Mouse (Mus musculus): ENCODE results near the gene Cdk6. TPM values are rescaled to one million over a fixed set of nuclear protein-coding genes. Genes with fewer than 3 reads are reported as not detected.
"Not testable (repeated sequence)": the region's sequence is repeated elsewhere in the genome, so short reads cannot be mapped to it uniquely, and the experiment has no call there.

Gene Cdk6
- polyA plus RNA-seq, 1 experiment from 2014 or later = 21.8 TPM

DNA sequence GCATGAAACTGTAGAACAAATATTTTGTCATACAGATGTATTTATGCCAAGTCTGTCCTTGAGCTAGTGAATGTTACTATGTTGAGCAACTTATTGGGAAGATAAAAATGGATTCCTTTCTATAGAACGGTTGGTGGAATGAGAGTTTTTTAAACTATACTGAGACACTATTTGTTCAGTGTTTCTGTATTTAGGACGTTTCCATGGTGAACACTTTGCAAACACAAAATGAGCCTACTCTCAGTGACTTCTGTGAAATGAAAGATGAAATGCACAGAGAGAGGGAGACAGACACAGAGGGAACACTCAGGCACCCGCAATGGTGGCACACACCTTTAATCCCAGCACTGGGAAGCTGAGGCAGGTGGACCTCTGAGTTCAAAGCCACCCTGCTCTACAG is 51.6 kb downstream of the Cdk6 start:
- H3K27me3 ChIP-seq = no peaks in the 10 kb centered on the region
- CTCF ChIA-PET = no interaction called here
- no peak for ATAC-seq
- TF ChIP-seq CTCF (IDR thresholded peaks at IDR 0.05) = no peak
- POLR2A ChIA-PET = no interaction called here
- in situ Hi-C loops (cut with MboI; ENCODE audit: low pct_unique_long_range_greater_than_20kb) = no loop called here
- no peak for DNase-seq (ENCODE audit: low read depth, low spot score)

DNA sequence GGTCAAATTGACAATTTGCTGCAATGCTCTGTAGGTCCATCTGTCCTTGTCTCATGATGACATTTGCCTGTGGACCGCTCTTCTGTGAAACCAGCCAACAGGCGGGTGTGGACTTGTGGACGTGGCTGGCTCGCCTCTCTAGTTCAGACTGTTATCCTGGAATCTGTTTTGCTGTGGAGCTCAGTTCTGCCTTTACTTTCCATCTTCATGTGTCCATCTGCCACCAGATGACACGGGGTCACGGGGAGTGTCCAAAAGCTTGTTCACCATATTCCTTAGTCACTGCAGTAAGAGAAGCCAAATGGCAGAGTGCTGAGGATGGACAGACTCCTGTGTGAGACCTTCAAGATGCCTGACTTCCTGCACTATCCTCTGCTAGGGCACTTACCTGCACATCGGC is 52.9 kb downstream of the Cdk6 start:
- no peak for ATAC-seq
- in situ Hi-C loops (cut with MboI; ENCODE audit: low pct_unique_long_range_greater_than_20kb) = no loop called here
- CTCF ChIA-PET = interaction anchor here (0.9 kb wide), 1 partner anchor 12 kb away, joined by 3 read pairs; no protein-coding TSS in a partner anchor

DNA sequence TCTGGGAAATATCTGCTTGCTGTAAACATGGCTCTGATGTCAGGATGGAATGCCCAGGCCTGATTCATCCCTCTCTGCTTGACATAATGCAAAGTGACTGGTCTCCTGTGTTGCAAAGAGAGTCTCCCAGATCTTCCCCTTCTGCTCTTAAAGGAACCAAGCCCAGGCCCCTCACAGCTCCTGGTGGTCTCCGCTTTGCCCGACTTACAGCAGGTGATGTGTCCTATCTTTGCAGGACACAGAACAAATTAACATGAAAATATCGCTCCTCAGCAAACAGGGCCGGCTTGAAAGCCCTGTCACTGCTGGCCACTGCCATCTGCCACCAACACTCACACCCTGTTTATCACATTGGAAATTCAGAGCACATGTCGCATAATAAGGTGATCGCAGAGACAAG is 53.7 kb downstream of the Cdk6 start:
- H3K27me3 ChIP-seq = no peaks in the 10 kb centered on the region
- no peak for DNase-seq (ENCODE audit: low read depth, low spot score)
- CTCF ChIA-PET = no interaction called here
- POLR2A ChIA-PET = no interaction called here
- no peak for ATAC-seq
- in situ Hi-C loops (cut with MboI; ENCODE audit: low pct_unique_long_range_greater_than_20kb) = no loop called here
- TF ChIP-seq CTCF (IDR thresholded peaks at IDR 0.05) = no peak

More for the DNA sequence above, 52.9 kb downstream of the Cdk6 start:
- no peaks in the 10 kb centered on the region for H3K27me3 ChIP-seq
- no peak for DNase-seq (ENCODE audit: low read depth, low spot score)
- POLR2A ChIA-PET = no interaction called here
- TF ChIP-seq CTCF (IDR thresholded peaks at IDR 0.05) = no peak

DNA sequence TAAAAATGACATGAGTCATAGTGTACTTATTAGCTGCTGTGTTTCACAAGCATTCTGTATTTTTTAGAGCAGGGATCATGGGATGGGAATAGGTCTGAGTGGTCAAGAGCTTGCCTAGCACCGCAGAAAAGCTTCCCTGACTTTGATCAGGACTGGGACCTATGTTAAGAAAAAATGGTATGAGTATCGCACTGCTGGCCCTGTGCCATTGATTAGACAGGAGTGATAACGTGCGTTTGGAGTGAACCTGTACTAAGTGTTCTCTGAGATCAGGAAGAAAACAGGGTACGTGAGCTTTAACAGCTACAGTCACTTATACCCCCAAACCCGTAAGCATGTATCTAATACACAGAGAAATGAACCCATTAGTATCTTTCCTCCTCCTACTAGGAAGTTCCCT is 54.9 kb downstream of the Cdk6 start:
- ATAC-seq (no peak), DNase-seq (ENCODE audit: low read depth, low spot score) (no peak)
- TF ChIP-seq CTCF (IDR thresholded peaks at IDR 0.05) = no peak
- H3K27me3 ChIP-seq = no peaks in the 10 kb centered on the region
- in situ Hi-C loops (cut with MboI; ENCODE audit: low pct_unique_long_range_greater_than_20kb) = no loop called here
- ChIA-PET POLR2A (no interaction called here), CTCF (interaction anchor here (1.4 kb wide), 1 partner anchor 10 kb away, joined by 4 read pairs; no protein-coding TSS in a partner anchor)

DNA sequence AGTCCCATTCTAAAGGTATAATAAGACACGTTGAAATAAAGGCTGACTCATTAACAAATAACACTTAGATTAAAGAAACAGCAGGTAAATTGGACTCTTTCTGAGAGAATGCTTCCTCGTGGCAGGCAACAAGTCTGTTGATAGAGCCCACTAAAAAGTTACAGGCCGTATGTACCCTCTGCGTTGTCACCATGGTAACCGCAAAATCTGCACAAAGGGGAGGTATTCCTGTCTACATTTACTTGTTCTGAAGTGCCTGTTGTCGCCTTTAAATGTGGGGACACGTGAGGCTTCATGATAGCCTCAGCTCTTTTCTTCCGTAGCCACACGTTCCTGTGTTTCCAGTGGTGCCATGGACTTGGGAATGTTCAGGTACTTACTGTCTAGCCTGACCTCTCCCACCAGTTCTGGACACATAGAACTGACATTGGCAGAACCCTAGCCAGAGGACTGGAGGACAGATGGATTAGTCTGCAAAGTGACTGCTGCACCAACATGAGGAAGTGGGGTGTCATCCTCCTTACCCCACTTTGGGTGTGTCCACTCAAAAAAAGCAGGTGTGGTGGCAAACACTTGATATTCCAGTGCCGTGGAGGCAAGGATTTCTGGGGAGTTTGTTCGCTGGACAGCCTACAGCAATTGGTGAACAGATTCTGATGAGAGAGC is 55.8 kb downstream of the Cdk6 start:
- TF ChIP-seq CTCF (IDR thresholded peaks at IDR 0.05) = no peak
- DNase-seq (ENCODE audit: low read depth, low spot score) = no peak
- H3K27me3 ChIP-seq = no peaks in the 10 kb centered on the region
- ATAC-seq = no peak
- in situ Hi-C loops (cut with MboI; ENCODE audit: low pct_unique_long_range_greater_than_20kb) = no loop called here
- CTCF ChIA-PET = interaction anchor here (1.4 kb wide), 1 partner anchor 11 kb away, joined by 4 read pairs; no protein-coding TSS in a partner anchor
- POLR2A ChIA-PET = no interaction called here

DNA sequence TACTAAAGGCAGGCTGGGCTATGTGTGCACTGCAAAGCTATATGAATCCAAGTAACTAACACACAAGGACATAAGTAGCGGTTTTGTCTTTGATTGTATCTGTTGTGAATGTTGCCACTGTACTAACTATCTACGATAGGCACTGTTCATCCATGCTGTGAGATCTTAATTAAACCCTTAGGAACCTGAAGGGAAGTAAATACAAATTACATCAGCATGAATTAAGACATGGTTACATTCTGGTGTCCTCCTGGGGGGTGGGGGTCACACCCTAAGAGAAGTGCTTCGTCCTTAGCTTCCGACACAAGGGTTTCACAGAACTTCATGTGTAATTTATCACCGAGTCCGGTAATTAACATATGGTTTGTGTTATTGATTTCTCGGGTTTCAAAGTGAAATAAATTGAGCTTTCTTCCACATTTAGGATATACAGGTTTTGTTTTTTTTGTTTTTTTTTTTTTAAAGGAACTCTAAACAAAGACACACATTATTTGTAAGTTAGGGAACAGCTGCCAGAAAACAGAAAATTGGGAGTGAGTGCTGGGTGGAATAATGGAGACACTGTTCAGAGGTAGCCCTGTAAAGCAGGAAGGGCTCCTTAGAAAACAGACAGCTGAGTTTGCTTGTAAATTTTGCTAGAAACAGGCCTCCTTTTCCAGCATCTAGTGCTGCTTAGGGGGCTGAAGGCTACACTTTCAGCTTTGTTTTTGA is 58.7 kb downstream of the Cdk6 start:
- CTCF ChIA-PET = no interaction called here
- DNase-seq (ENCODE audit: low read depth, low spot score) (no peak), ATAC-seq (no peak)
- POLR2A ChIA-PET = no interaction called here
- no peaks in the 10 kb centered on the region for H3K27me3 ChIP-seq
- in situ Hi-C loops (cut with MboI; ENCODE audit: low pct_unique_long_range_greater_than_20kb) = no loop called here
- TF ChIP-seq CTCF (IDR thresholded peaks at IDR 0.05) = no peak

DNA sequence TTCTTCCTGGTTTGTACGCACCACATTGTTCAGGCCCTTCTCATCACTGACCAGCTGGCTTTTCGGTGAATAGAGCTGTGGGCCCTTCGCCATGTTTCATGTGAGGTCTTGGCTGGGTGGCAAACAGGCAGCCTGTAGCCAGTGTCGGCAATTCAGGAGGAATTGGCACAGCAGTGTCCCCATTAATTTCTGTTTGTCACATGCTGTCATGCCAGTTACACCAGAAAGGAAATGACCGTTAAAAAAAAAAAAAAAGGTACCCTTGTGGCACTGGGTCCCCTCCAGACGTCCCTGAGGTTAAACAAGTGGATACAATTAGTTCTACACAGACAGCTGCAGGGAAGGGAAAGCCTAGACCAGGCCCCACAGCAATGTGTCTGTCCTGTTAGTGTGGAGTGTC is 63.8 kb downstream of the Cdk6 start:
- no peaks in the 10 kb centered on the region for H3K27me3 ChIP-seq
- ChIA-PET POLR2A (no interaction called here), CTCF (no interaction called here)
- no peak for TF ChIP-seq CTCF (IDR thresholded peaks at IDR 0.05)
- in situ Hi-C loops (cut with MboI; ENCODE audit: low pct_unique_long_range_greater_than_20kb) = no loop called here
- ATAC-seq (no peak), DNase-seq (ENCODE audit: low read depth, low spot score) (no peak)

DNA sequence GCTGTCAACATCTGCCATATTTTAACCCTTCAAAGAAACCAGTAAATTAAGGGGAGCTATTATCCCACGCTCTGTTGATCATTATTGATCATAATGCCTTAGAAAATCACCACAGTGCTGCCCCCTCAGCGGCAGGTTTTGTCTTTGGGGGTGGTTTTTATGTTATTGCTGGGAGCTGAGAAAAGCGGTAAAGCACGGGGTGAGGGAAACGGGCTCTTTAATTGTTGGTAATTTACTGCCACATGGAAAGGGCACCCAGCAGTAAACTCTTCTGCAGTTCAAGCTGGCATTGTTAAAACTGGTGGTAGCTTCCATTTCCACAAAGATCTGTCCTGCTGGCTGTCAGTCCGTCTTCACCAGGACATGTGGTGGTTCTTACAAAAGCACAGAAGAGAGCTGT is 64.2 kb downstream of the Cdk6 start:
- H3K27me3 ChIP-seq = no peaks in the 10 kb centered on the region
- CTCF ChIA-PET = no interaction called here
- POLR2A ChIA-PET = no interaction called here
- in situ Hi-C loops (cut with MboI; ENCODE audit: low pct_unique_long_range_greater_than_20kb) = no loop called here
- no peak for DNase-seq (ENCODE audit: low read depth, low spot score)
- no peak for TF ChIP-seq CTCF (IDR thresholded peaks at IDR 0.05)
- no peak for ATAC-seq

DNA sequence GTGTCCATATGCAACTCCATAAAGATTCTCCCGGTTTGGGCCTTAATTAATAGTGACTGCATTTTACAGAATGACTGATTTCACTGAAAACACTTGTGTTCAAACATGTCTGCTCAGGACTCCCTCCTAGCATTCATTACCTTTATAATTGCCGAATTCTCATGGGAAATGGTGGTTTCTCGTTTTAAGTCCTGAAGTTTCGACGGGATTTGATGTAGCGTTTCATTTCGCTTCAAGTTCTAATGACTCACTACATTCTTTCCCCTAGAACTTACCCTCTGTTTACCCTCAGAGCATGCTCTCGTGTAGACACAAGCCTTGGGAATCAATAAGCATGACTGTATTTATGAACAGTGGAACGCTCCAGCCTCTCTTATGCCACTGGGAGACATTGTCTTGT is 66.6 kb downstream of the Cdk6 start:
- in situ Hi-C loops (cut with MboI; ENCODE audit: low pct_unique_long_range_greater_than_20kb) = no loop called here

DNA sequence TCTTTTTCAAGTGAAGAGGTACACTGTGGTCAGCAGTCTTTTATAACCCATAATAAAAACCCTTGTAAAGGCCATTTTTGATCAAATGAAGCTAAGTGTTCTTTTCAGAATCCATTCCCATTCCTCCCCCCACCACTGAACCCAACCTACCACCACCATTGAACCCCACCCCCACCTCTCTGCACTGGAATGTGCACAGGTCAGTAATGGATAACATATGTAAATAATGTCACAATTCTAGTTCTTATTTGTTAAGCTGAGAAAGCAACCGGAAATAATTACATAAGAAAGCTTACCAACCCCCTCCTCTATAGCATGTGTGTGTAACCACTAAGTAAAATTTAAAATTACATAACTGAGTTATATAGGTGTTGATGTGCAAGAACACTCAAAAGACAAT is 76.9 kb downstream of the Cdk6 start:
- POLR2A ChIA-PET; DNase-seq (ENCODE audit: low read depth, low spot score); ATAC-seq; H3K27me3 ChIP-seq; CTCF ChIA-PET; in situ Hi-C loops (cut with MboI; ENCODE audit: low pct_unique_long_range_greater_than_20kb): not testable (repeated sequence)

More for the DNA sequence above, 66.6 kb downstream of the Cdk6 start:
- CTCF ChIA-PET = no interaction called here
- ATAC-seq (no peak), DNase-seq (ENCODE audit: low read depth, low spot score) (peak; percentile 73)
- no peaks in the 10 kb centered on the region for H3K27me3 ChIP-seq
- POLR2A ChIA-PET = no interaction called here
- no peak for TF ChIP-seq CTCF (IDR thresholded peaks at IDR 0.05)

DNA sequence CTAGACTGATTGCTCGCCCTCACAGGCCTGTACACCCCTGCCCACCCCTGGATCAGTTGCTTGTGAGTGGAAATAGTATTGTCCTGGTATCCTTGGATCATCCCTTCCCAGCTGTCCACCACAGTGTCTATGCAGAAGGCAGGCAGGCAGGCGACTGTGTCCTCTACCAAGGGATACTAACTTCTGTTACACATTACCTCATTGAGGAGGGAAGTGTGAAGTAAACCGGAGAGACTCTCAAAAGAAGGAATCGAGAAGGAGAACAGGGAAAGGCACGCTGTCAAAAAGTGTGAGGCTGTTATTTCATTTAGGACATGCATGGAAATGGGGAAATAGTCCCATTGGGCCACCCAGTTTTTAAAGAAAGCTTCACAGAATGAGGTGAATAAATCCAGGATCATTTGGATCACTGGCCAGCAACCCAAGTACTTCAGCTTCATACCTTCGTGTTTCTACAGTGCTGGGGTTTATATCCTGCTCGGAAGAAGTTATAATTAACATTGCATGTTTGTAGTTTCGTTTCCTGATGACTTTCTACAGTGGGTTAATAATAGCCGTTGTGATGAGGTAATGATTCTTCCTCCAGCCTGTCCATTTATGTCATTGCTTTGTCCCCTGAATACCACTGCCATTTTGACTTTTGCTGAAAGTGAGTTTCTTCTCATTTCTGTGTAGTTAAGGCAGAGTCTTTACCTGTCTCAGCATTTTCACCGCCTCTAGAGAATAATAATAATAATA is 79.0 kb downstream of the Cdk6 start:
- no peaks in the 10 kb centered on the region for H3K27me3 ChIP-seq
- ChIA-PET CTCF (no interaction called here), POLR2A (no interaction called here)
- no peak for TF ChIP-seq CTCF (IDR thresholded peaks at IDR 0.05)
- no peak for DNase-seq (ENCODE audit: low read depth, low spot score)
- in situ Hi-C loops (cut with MboI; ENCODE audit: low pct_unique_long_range_greater_than_20kb) = no loop called here
- ATAC-seq = no peak

Measured in Patski (cell line).